In the genomic region with DNA sequence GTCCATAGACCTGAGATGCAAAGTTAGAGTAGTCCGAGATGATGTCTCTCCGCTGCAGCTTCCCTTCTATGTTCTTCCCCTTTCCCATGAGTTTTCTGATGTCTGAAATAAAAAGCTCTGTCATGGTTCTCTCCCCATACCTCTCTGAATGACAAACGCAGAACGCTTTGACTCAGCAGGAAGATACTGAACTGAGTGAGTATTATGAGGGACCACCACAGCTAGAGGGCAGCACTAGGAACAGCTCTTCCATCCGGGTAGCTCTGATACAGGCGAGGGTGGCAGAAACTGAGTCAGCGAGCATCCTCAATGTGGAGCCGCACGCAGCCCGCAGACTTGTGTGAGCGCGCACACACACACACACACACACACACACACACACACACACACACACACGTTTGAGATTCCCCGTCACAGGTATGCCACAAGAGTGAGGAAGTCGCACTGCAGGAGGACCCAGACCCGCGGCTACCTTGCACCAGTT, we compare ENCODE assay signal across 8 mouse cellular contexts. TPM values are rescaled to one million over a fixed set of nuclear protein-coding genes. Genes with fewer than 3 reads are reported as not detected.
DNase-seq lines count a peak whose midpoint lies in the region; ATAC-seq and TF ChIP-seq lines count a peak whose summit lies in the region.

No protein-coding gene starts in this region.

- H3K27me3 ChIP-seq in heart, embryonic 11.5 days (ENCODE audit: control insufficient read depth, insufficient read depth, low read length), result no peaks in the 10 kb centered on the region
- H3K27me3 ChIP-seq in kidney, adult 2 months (replicated peaks; ENCODE audit: control insufficient read depth, insufficient read depth, low read length), result no peaks in the 10 kb centered on the region
- H3K27me3 ChIP-seq in limb, embryonic 10.5 days (ENCODE audit: low read depth, poor library complexity, severe bottlenecking), result no peaks in the 10 kb centered on the region
- H3K27me3 ChIP-seq in midbrain, embryonic 13.5 days, result no peaks in the 10 kb centered on the region

- H3K36me3 ChIP-seq in heart, embryonic 11.5 days (ENCODE audit: control insufficient read depth, insufficient read depth, low read length), result no peaks in the 10 kb centered on the region
- no peaks in the 10 kb centered on the region for H3K36me3 ChIP-seq in kidney, adult 2 months (ENCODE audit: control insufficient read depth, insufficient read depth, low read length)
- H3K36me3 ChIP-seq in limb, embryonic 10.5 days, result no peaks in the 10 kb centered on the region
- H3K36me3 ChIP-seq in midbrain, embryonic 13.5 days, result no peaks in the 10 kb centered on the region

- H3K4me1 ChIP-seq in heart, embryonic 11.5 days (ENCODE audit: control insufficient read depth, insufficient read depth, low read length), result no peaks in the 10 kb centered on the region
- H3K4me1 ChIP-seq in kidney, adult 2 months (ENCODE audit: control insufficient read depth, insufficient read depth, low read length), result no peaks in the 10 kb centered on the region
- 0 out of 2 replicates have a peak, but pooled peaks cover 2% of the 10 kb centered on the region for H3K4me1 ChIP-seq in limb, embryonic 10.5 days
- H3K4me1 ChIP-seq in midbrain, embryonic 13.5 days (replicated peaks), result no peaks in the 10 kb centered on the region

- H3K9ac ChIP-seq in heart, embryonic 11.5 days (ENCODE audit: low read depth, low read length), result no peak overlapping the region
- H3K9ac ChIP-seq in midbrain, embryonic 13.5 days (replicated peaks), result 0 out of 2 replicates have a peak overlapping the region, but pooled peaks have one; percentile 49

- H3K4me2 ChIP-seq in heart, embryonic 11.5 days, result peak overlapping the region; percentile 49
- H3K4me2 ChIP-seq in midbrain, embryonic 13.5 days (replicated peaks), result peak overlapping the region; percentile 48

- H3K27ac ChIP-seq in heart, embryonic 11.5 days (ENCODE audit: low read depth, low read length), result no peak overlapping the region
- no peak overlapping the region for H3K27ac ChIP-seq in kidney, adult 2 months (ENCODE audit: insufficient read depth, low read depth, low read length)
- no peak overlapping the region; the same call in 1 of the 2 replicates for H3K27ac ChIP-seq in limb, embryonic 10.5 days
- H3K27ac ChIP-seq in midbrain, embryonic 13.5 days, result no peak overlapping the region

- no peaks in the 10 kb centered on the region for H3K9me3 ChIP-seq in heart, embryonic 11.5 days (replicated peaks; ENCODE audit: control insufficient read depth, low read length)
- no peaks in the 10 kb centered on the region for H3K9me3 ChIP-seq in limb, embryonic 10.5 days (replicated peaks)
- no peaks in the 10 kb centered on the region for H3K9me3 ChIP-seq in midbrain, embryonic 13.5 days

- TF ChIP-seq POLR2A in kidney, adult 2 months (IDR thresholded peaks at IDR 0.05; ENCODE audit: low read depth, low read length), result no peak

- no peak overlapping the region for H3K4me3 ChIP-seq in heart, embryonic 11.5 days (ENCODE audit: low read depth, low read length)
- H3K4me3 ChIP-seq in kidney, adult 2 months (ENCODE audit: insufficient read depth, low read depth, low read length), result no peak overlapping the region
- peak overlapping the region; percentile 37 for H3K4me3 ChIP-seq in limb, embryonic 10.5 days
- peak overlapping the region; percentile 24 for H3K4me3 ChIP-seq in midbrain, embryonic 13.5 days (replicated peaks)

- peak; percentile 72 for TF ChIP-seq CTCF in kidney, adult 2 months (conservative IDR thresholded peaks at IDR 0.05; ENCODE audit: insufficient read depth, insufficient read length, low read depth, low read length)

- no peak for DNase-seq in heart, adult 9 months (ENCODE audit: low spot score in 2 of 2)
- DNase-seq in cerebellum, adult 9-11 months, result peak; percentile 42
- peak; percentile 49 to 62 for DNase-seq in frontal cortex, postnatal 10 days (ENCODE audit: low spot score in 2 of 2)
- DNase-seq in kidney, adult 2 months, result peak; percentile 50
- DNase-seq in limb, embryonic 10.5 days (ENCODE audit: low spot score), result peak; percentile 59
- peak; percentile 25 to 68 for DNase-seq in spleen, postnatal 4 days (ENCODE audit: low spot score in 2 of 2)

- WGBS in heart, embryonic 11.5 days (ENCODE audit: insufficient replicate concordance), result 25% methylated on average over 17 of the region's 17 CpGs
- 43% methylated on average over 17 of the region's 17 CpGs for WGBS in kidney, adult 2 months
- WGBS in limb, embryonic 10.5 days, result 30% methylated on average over 17 of the region's 17 CpGs
- WGBS in midbrain, embryonic 13.5 days, result 31% methylated on average over 17 of the region's 17 CpGs

- ATAC-seq in heart, embryonic 11.5 days (replicated peaks; ENCODE audit: insufficient number of reproducible peaks, low FRiP score, low TSS enrichment), result no peak
- ATAC-seq in midbrain, embryonic 13.5 days, result peak; percentile 84

RNA-seq across cellular contexts. Expression of gene Maats1, which starts 20.4 kb away (rescaled TPM):
- polyA plus RNA-seq in heart, embryonic 11.5 days (2014; fragmentation: Nextera tagmentation; extraction: Ambion mirVana), result 0.21 TPM in 1 of 2 replicates, not detected in the other
- polyA plus RNA-seq in kidney, adult 2 months (2012; rRNA removed), result 0.39 and 0.50 TPM in 2 replicates
- 0.10 TPM in 1 of 2 replicates, not detected in the other for polyA plus RNA-seq in limb, embryonic 10.5 days (2016; fragmentation: Nextera tagmentation; extraction: Ambion mirVana)
- polyA plus RNA-seq in midbrain, embryonic 13.5 days (2015; fragmentation: Nextera tagmentation; extraction: Ambion mirVana), result 0.88 and 0.98 TPM in 2 replicates

RNA-seq across cellular contexts. Expression of gene Cox17, which starts 25.3 kb away (rescaled TPM):
- 289 and 314 TPM in 2 replicates for polyA plus RNA-seq in heart, embryonic 11.5 days (2014; fragmentation: Nextera tagmentation; extraction: Ambion mirVana)
- polyA plus RNA-seq in kidney, adult 2 months (2012; rRNA removed), result 126 and 170 TPM in 2 replicates
- polyA plus RNA-seq in limb, embryonic 10.5 days (2016; fragmentation: Nextera tagmentation; extraction: Ambion mirVana), result 119 and 132 TPM in 2 replicates
- 105 and 108 TPM in 2 replicates for polyA plus RNA-seq in midbrain, embryonic 13.5 days (2015; fragmentation: Nextera tagmentation; extraction: Ambion mirVana)

RNA-seq across cellular contexts. Expression of gene Gm21987, which starts 25.3 kb away (rescaled TPM):
- 2.4 and 3.4 TPM in 2 replicates for polyA plus RNA-seq in heart, embryonic 11.5 days (2014; fragmentation: Nextera tagmentation; extraction: Ambion mirVana)
- polyA plus RNA-seq in kidney, adult 2 months (2012; rRNA removed), result not detected in 2 replicates
- polyA plus RNA-seq in limb, embryonic 10.5 days (2016; fragmentation: Nextera tagmentation; extraction: Ambion mirVana), result not detected in 2 replicates
- not detected in 2 replicates for polyA plus RNA-seq in midbrain, embryonic 13.5 days (2015; fragmentation: Nextera tagmentation; extraction: Ambion mirVana)

RNA-seq across cellular contexts. Expression of gene Nr1i2, which starts 26.9 kb away (rescaled TPM):
- 0.13 TPM in 1 of 2 replicates, not detected in the other for polyA plus RNA-seq in heart, embryonic 11.5 days (2014; fragmentation: Nextera tagmentation; extraction: Ambion mirVana)
- polyA plus RNA-seq in kidney, adult 2 months (2012; rRNA removed), result 9.0 and 9.1 TPM in 2 replicates
- not detected in 2 replicates for polyA plus RNA-seq in limb, embryonic 10.5 days (2016; fragmentation: Nextera tagmentation; extraction: Ambion mirVana)
- not detected in 2 replicates for polyA plus RNA-seq in midbrain, embryonic 13.5 days (2015; fragmentation: Nextera tagmentation; extraction: Ambion mirVana)

RNA-seq across cellular contexts. Expression of gene Popdc2, which starts 40.5 kb away (rescaled TPM):
- polyA plus RNA-seq in heart, embryonic 11.5 days (2014; fragmentation: Nextera tagmentation; extraction: Ambion mirVana), result 292 and 312 TPM in 2 replicates
- polyA plus RNA-seq in kidney, adult 2 months (2012; rRNA removed), result 1.5 TPM in 2 replicates
- polyA plus RNA-seq in limb, embryonic 10.5 days (2016; fragmentation: Nextera tagmentation; extraction: Ambion mirVana), result 1.3 and 3.1 TPM in 2 replicates
- polyA plus RNA-seq in midbrain, embryonic 13.5 days (2015; fragmentation: Nextera tagmentation; extraction: Ambion mirVana), result 0.26 and 0.51 TPM in 2 replicates

Comparison
In these comparisons a context has a peak if more than half of its experiments do, and no peak if none do; other contexts are left out.
1. H3K4me3 ChIP-seq: peak in limb, embryonic 10.5 days (single experiment) and midbrain, embryonic 13.5 days (single experiment); none in heart, embryonic 11.5 days (single experiment) and kidney, adult 2 months (single experiment).
2. DNase-seq: peak in cerebellum, adult 9-11 months (single experiment), frontal cortex, postnatal 10 days (2 of 2), kidney, adult 2 months (single experiment), limb, embryonic 10.5 days (single experiment) and spleen, postnatal 4 days (2 of 2); none in heart, adult 9 months (0 of 2).